Mouse (Mus musculus) lung, embryonic 16.5 days (tissue): ENCODE measurements at regions not wholly inside any gene's neighbourhood (a gene's known extent, or its start where the extent isn't known, plus 50 kb on each side); places are given as distances from the start of the nearest gene placed in this dataset.
A peak's percentile ranks its signal among the peaks of the same experiment; 100 is the strongest.

ENCODE experiments used
- ATAC-seq: fragments of 200-750 bp; cut with Nextera tagmentation; 2 replicates; pipeline ENCODE4 v1.8.0; 2017; ENCODE audit warnings: low read depth, mild to moderate bottlenecking, moderate library complexity
- H3K27ac ChIP-seq: fragments of 300-500 bp; sonication (generic); 2 replicates; pipeline ENCODE4 v1.5.1; 2014; ENCODE audit warnings: mild to moderate bottlenecking, control low read depth, low read length
- H3K27me3 ChIP-seq: fragments of 300-500 bp; sonication (generic); 2 replicates; pipeline ENCODE4 v1.6.1; 2014; ENCODE audit warnings: low read depth, low read length, mixed read lengths; ENCODE audit not compliant: control insufficient read depth, insufficient read depth
- H3K36me3 ChIP-seq: fragments of 300-500 bp; sonication (generic); 2 replicates; pipeline ENCODE4 v1.6.1; 2014; ENCODE audit warnings: low read length; ENCODE audit not compliant: control insufficient read depth, insufficient read depth
- H3K4me1 ChIP-seq: fragments of 300-500 bp; sonication (generic); replicated peaks from 2 replicates; pipeline ENCODE4 v1.6.1; 2014; ENCODE audit warnings: low read length, mixed read lengths; ENCODE audit not compliant: control insufficient read depth, insufficient read depth
- H3K4me2 ChIP-seq: fragments of 300-500 bp; sonication (generic); 2 replicates; pipeline ENCODE4 v1.6.1; 2014; ENCODE audit warnings: low read depth, low read length, control low read depth
- H3K4me3 ChIP-seq: fragments of 300-500 bp; sonication (generic); 2 replicates; pipeline ENCODE4 v1.5.1; 2014; ENCODE audit warnings: mild to moderate bottlenecking, low read length, control low read depth
- H3K9ac ChIP-seq: fragments of 300-500 bp; sonication (generic); 2 replicates; pipeline ENCODE4 v1.6.1; 2014; ENCODE audit warnings: low read length, control low read depth
- H3K9me3 ChIP-seq: fragments of 300-500 bp; sonication (generic); 2 replicates; pipeline ENCODE4 v1.6.1; 2016; ENCODE audit warnings: low read length; ENCODE audit not compliant: control insufficient read depth
- WGBS: fragments of 180-500 bp; shearing (Covaris S2); extraction: QIAGEN DNeasy Blood & Tissue Kit; methylation state at CpG from one replicate; pipeline ENCODE4 v1.1.7; 2014; 5-methylcytosine and 5-hydroxymethylcytosine counted together

GRCm38 (mm10) chr13:71075916-71076315 is 234.3 kb upstream of the Adamts16 start:
- ATAC-seq, result no peak

GRCm38 (mm10) chr13:71074012-71074411 is 232.4 kb upstream of the Adamts16 start:
- Histone ChIP-seq H3K4me2 (no peak overlapping the region), H3K36me3 (no peaks in the 10 kb centered on the region), H3K27ac (no peak overlapping the region), H3K4me1 (no peaks in the 10 kb centered on the region), H3K9me3 (no peaks in the 10 kb centered on the region), H3K27me3 (no peaks in the 10 kb centered on the region), H3K9ac (no peak overlapping the region), H3K4me3 (no peak overlapping the region)
- WGBS, result 65% methylated on average over 10 of the region's 10 CpGs
- ATAC-seq, result no peak

More at GRCm38 (mm10) chr13:71075916-71076315, 234.3 kb upstream of the Adamts16 start:
- H3K9ac ChIP-seq, result no peak overlapping the region
- no peak overlapping the region for H3K4me2 ChIP-seq
- no peaks in the 10 kb centered on the region for H3K36me3 ChIP-seq
- H3K27me3 ChIP-seq, result no peaks in the 10 kb centered on the region
- WGBS, result 68% methylated on average over 4 of the region's 4 CpGs
- H3K4me1 ChIP-seq, result no peaks in the 10 kb centered on the region
- no peak overlapping the region for H3K4me3 ChIP-seq
- H3K27ac ChIP-seq, result no peak overlapping the region
- H3K9me3 ChIP-seq, result no peaks in the 10 kb centered on the region

GRCm38 (mm10) chr13:71068757-71069201 is 227.2 kb upstream of the Adamts16 start:
- Histone ChIP-seq H3K4me3 (no peak overlapping the region), H3K9ac (no peak overlapping the region), H3K4me1 (no peaks in the 10 kb centered on the region), H3K27ac (no peak overlapping the region), H3K36me3 (no peaks in the 10 kb centered on the region), H3K9me3 (no peaks in the 10 kb centered on the region), H3K4me2 (no peak overlapping the region), H3K27me3 (no peaks in the 10 kb centered on the region)
- 48% methylated on average over 11 of the region's 11 CpGs for WGBS
- ATAC-seq, result no peak

- H3K4me3 ChIP-seq, result no peak overlapping the region
- no peak overlapping the region for H3K4me2 ChIP-seq
- no peaks in the 10 kb centered on the region for H3K36me3 ChIP-seq
- no peaks in the 10 kb centered on the region for H3K27me3 ChIP-seq
- 14% methylated on average over 4 of the region's 4 CpGs for WGBS
- H3K9me3 ChIP-seq, result no peaks in the 10 kb centered on the region
- no peak overlapping the region for H3K9ac ChIP-seq
- H3K4me1 ChIP-seq, result no peaks in the 10 kb centered on the region
- H3K27ac ChIP-seq, result no peak overlapping the region
- ATAC-seq, result no peak
These were observed 226.4 kb upstream of the Adamts16 start for GRCm38 (mm10) chr13:71068011-71068410.

- no peak for ATAC-seq
- Histone ChIP-seq H3K4me3 (no peak overlapping the region), H3K36me3 (no peaks in the 10 kb centered on the region), H3K9me3 (no peaks in the 10 kb centered on the region), H3K4me1 (no peaks in the 10 kb centered on the region), H3K27ac (no peak overlapping the region), H3K27me3 (no peaks in the 10 kb centered on the region), H3K9ac (no peak overlapping the region), H3K4me2 (no peak overlapping the region)
- WGBS, result 59% methylated on average over 1 of the region's 1 CpGs
These were observed 224.0 kb upstream of the Adamts16 start for GRCm38 (mm10) chr13:71065568-71065967.

GRCm38 (mm10) chr13:71064590-71065307 is 223.1 kb upstream of the Adamts16 start:
- Histone ChIP-seq H3K4me3 (no peak overlapping the region), H3K27me3 (no peaks in the 10 kb centered on the region), H3K9me3 (no peaks in the 10 kb centered on the region), H3K9ac (no peak overlapping the region), H3K27ac (no peak overlapping the region), H3K36me3 (no peaks in the 10 kb centered on the region), H3K4me2 (no peak overlapping the region), H3K4me1 (no peaks in the 10 kb centered on the region)
- no peak for ATAC-seq
- WGBS, result 53% methylated on average over 8 of the region's 8 CpGs

- no peak for ATAC-seq
- Histone ChIP-seq H3K9ac (no peak overlapping the region), H3K27ac (no peak overlapping the region), H3K4me3 (no peak overlapping the region), H3K36me3 (no peaks in the 10 kb centered on the region), H3K9me3 (no peaks in the 10 kb centered on the region), H3K27me3 (no peaks in the 10 kb centered on the region), H3K4me1 (no peaks in the 10 kb centered on the region), H3K4me2 (no peak overlapping the region)
- WGBS, result 84% methylated on average over 21 of the region's 21 CpGs
These were observed 212.0 kb upstream of the Adamts16 start for GRCm38 (mm10) chr13:71053361-71054264.

GRCm38 (mm10) chr13:71050646-71051045 is 209.0 kb upstream of the Adamts16 start:
- WGBS, result 20% methylated on average over 13 of the region's 13 CpGs
- H3K27ac ChIP-seq, result no peak overlapping the region
- no peaks in the 10 kb centered on the region for H3K9me3 ChIP-seq
- ATAC-seq, result no peak
- H3K27me3 ChIP-seq, result no peaks in the 10 kb centered on the region
- H3K36me3 ChIP-seq, result no peaks in the 10 kb centered on the region
- H3K4me1 ChIP-seq, result no peaks in the 10 kb centered on the region
- H3K9ac ChIP-seq, result no peak overlapping the region
- H3K4me2 ChIP-seq, result peak overlapping the region; percentile 31
- peak overlapping the region; percentile 2; the same call in 1 of the 2 replicates for H3K4me3 ChIP-seq

GRCm38 (mm10) chr13:71036000-71036399 is 194.4 kb upstream of the Adamts16 start:
- Histone ChIP-seq H3K4me3 (no peak overlapping the region), H3K4me2 (no peak overlapping the region), H3K9ac (no peak overlapping the region), H3K27me3 (no peaks in the 10 kb centered on the region), H3K36me3 (no peaks in the 10 kb centered on the region), H3K4me1 (no peaks in the 10 kb centered on the region), H3K9me3 (no peaks in the 10 kb centered on the region), H3K27ac (no peak overlapping the region)
- ATAC-seq, result no peak
- WGBS, result 84% methylated on average over 8 of the region's 8 CpGs
